Mouse (Mus musculus): Measurements from ENCODE around the gene Mrpl1.

Gene Mrpl1

GRCm38 (mm10) chr5:96311677-96312076 is 102.4 kb downstream of the Mrpl1 start:
- DNase-seq (ENCODE audit: low spot score) = no peak
